Mouse (Mus musculus) right cerebral cortex, postnatal 14 days (tissue): ENCODE measurements at regions not wholly inside any gene's neighbourhood (a gene's known extent, or its start where the extent isn't known, plus 50 kb on each side); places are given as distances from the start of the nearest gene placed in this dataset.
"Not testable (repeated sequence)": the region's sequence is repeated elsewhere in the genome, so short reads cannot be mapped to it uniquely, and the experiment has no call there.

Experiments used
- DNase-seq: peaks from one replicate; pipeline ENCODE4 v3.0.0; 2022

- DNase-seq = no peak
Measured at GRCm38 (mm10) chr8:37048912-37049692, 55.7 kb downstream of the AI429214 start.

- DNase-seq = no peak
Measured at GRCm38 (mm10) chr8:37049969-37050683, 56.7 kb downstream of the AI429214 start.

GRCm38 (mm10) chr8:37050684-37051028, 57.3 kb downstream of the AI429214 start:
- no peak for DNase-seq

GRCm38 (mm10) chr8:37056376-37056775, 63.0 kb downstream of the AI429214 start:
- no peak for DNase-seq

- DNase-seq = no peak
Measured at GRCm38 (mm10) chr8:37058390-37058789, 65.0 kb downstream of the AI429214 start.

GRCm38 (mm10) chr8:37062012-37062944, 68.9 kb downstream of the AI429214 start:
- DNase-seq = peak; percentile 88

GRCm38 (mm10) chr8:37063764-37064331, 70.4 kb downstream of the AI429214 start:
- DNase-seq = peak; percentile 85

GRCm38 (mm10) chr8:37072905-37073304, 79.5 kb downstream of the AI429214 start:
- no peak for DNase-seq

- no peak for DNase-seq
Measured at GRCm38 (mm10) chr8:37099727-37100126, 106.3 kb downstream of the AI429214 start.

GRCm38 (mm10) chr8:37112386-37112785, 119.0 kb downstream of the AI429214 start:
- not testable (repeated sequence) for DNase-seq

- DNase-seq = no peak
Measured at GRCm38 (mm10) chr8:37125834-37126233, 132.4 kb downstream of the AI429214 start.

GRCm38 (mm10) chr8:37129670-37130069, 136.3 kb downstream of the AI429214 start:
- DNase-seq = no peak

GRCm38 (mm10) chr8:37131988-37132387, 138.6 kb downstream of the AI429214 start:
- no peak for DNase-seq

GRCm38 (mm10) chr8:37134192-37134964, 141.0 kb downstream of the AI429214 start:
- no peak for DNase-seq

GRCm38 (mm10) chr8:37150286-37150685, 156.9 kb downstream of the AI429214 start:
- no peak for DNase-seq

GRCm38 (mm10) chr8:37154361-37154760, 161.0 kb downstream of the AI429214 start:
- no peak for DNase-seq

GRCm38 (mm10) chr8:37154946-37155345, 161.5 kb downstream of the AI429214 start:
- no peak for DNase-seq

- peak; percentile 84 for DNase-seq
Measured at GRCm38 (mm10) chr8:37159481-37159880, 166.1 kb downstream of the AI429214 start.

- no peak for DNase-seq
Measured at GRCm38 (mm10) chr8:37196859-37197258, 203.5 kb downstream of the AI429214 start.

GRCm38 (mm10) chr8:37215894-37216293, 222.5 kb downstream of the AI429214 start:
- DNase-seq = no peak

GRCm38 (mm10) chr8:37227091-37227490, 233.7 kb downstream of the AI429214 start:
- DNase-seq = no peak

GRCm38 (mm10) chr8:37237306-37237705, 243.9 kb downstream of the AI429214 start:
- DNase-seq = no peak
